Mouse (Mus musculus): ENCODE data around the gene Ccp110.

DNA sequence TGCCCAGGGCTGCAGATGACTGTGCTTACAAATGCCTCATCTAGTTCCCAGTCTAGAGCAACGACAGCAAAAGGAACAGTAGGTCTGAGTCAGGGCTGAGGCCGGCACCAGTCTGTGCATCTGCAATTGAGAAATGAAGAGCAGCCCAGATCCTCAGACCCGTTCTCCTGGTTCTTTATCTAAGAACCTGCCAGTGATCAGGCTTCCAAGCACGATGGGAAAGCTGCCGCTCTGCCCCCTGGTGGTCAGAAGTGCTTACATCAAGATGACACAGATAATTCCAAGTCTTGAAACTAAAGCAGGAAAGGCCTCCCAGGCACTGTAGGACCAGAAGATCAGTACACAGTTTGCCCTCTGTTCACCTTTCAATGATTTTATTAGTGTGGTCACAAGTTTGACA, 24.2 kb upstream of the Ccp110 start:
- no peak for TF ChIP-seq CTCF (IDR thresholded peaks at IDR 0.05; ENCODE audit: control insufficient read depth, insufficient read depth, insufficient read length)
- TF ChIP-seq MAX (IDR thresholded peaks at IDR 0.05) = no peak
- no peak for TF ChIP-seq MYOG (IDR thresholded peaks at IDR 0.05; ENCODE audit: control insufficient read depth, extremely low read depth, insufficient read length)
- no peak for TF ChIP-seq FOSL1 (IDR thresholded peaks at IDR 0.05; ENCODE audit: insufficient read depth, low read length, poor library complexity, severe bottlenecking)

Measured in C2C12 (cell line).